Mouse (Mus musculus): ENCODE measurements around the gene Suz12. TPM values are rescaled to one million over a fixed set of nuclear protein-coding genes. Genes with fewer than 3 reads are reported as not detected.
A peak's percentile ranks its signal among the peaks of the same experiment; 100 is the strongest.
"Not testable (repeated sequence)": the region's sequence is repeated elsewhere in the genome, so short reads cannot be mapped to it uniquely, and the experiment has no call there.

The Suz12 gene
- polyA plus RNA-seq, 1 experiment from 2014 or later, result 33.0 TPM

GRCm38 (mm10) chr11:80054659-80055058, 61.8 kb downstream of the Suz12 start:
- H3K4me1 ChIP-seq, result no peaks in the 10 kb centered on the region
- 87% methylated on average over 4 of the region's 4 CpGs for WGBS
- no peak for ATAC-seq (ENCODE audit: low FRiP score, low read depth)
- peaks cover 29% of the 10 kb centered on the region for H3K36me3 ChIP-seq
- H3K27me3 ChIP-seq, result no peaks in the 10 kb centered on the region
- H3K9ac ChIP-seq (replicated peaks), result no peak overlapping the region
- H3K4me2 ChIP-seq (replicated peaks), result no peak overlapping the region
- H3K27ac ChIP-seq (replicated peaks), result no peak overlapping the region
- no peaks in the 10 kb centered on the region for H3K9me3 ChIP-seq
- H3K4me3 ChIP-seq, result no peak overlapping the region

GRCm38 (mm10) chr11:80056141-80056540, 63.2 kb downstream of the Suz12 start:
- Histone ChIP-seq H3K4me3 (no peak overlapping the region), H3K27me3 (no peaks in the 10 kb centered on the region), H3K9ac (replicated peaks) (no peak overlapping the region), H3K4me2 (replicated peaks) (no peak overlapping the region), H3K36me3 (peaks cover 29% of the 10 kb centered on the region), H3K9me3 (no peaks in the 10 kb centered on the region), H3K27ac (replicated peaks) (no peak overlapping the region), H3K4me1 (no peaks in the 10 kb centered on the region)
- ATAC-seq (ENCODE audit: low FRiP score, low read depth), result no peak
- 92% methylated on average over 9 of the region's 9 CpGs for WGBS

- no peak for ATAC-seq (ENCODE audit: low FRiP score, low read depth)
Observed at GRCm38 (mm10) chr11:80062159-80062558, 69.3 kb downstream of the Suz12 start.

GRCm38 (mm10) chr11:80066373-80066772, 73.5 kb downstream of the Suz12 start:
- WGBS, result 89% methylated on average over 4 of the region's 4 CpGs
- not testable (repeated sequence) for H3K27ac ChIP-seq (replicated peaks); H3K9ac ChIP-seq (replicated peaks); H3K4me2 ChIP-seq (replicated peaks); H3K27me3 ChIP-seq; ATAC-seq (ENCODE audit: low FRiP score, low read depth); H3K9me3 ChIP-seq; H3K4me3 ChIP-seq; H3K4me1 ChIP-seq
- H3K36me3 ChIP-seq, result 0 out of 2 replicates have a peak, but pooled peaks cover 13% of the 10 kb centered on the region

More at GRCm38 (mm10) chr11:80062159-80062558, 69.3 kb downstream of the Suz12 start:
- Histone ChIP-seq H3K9me3 (no peaks in the 10 kb centered on the region), H3K4me2 (replicated peaks) (no peak overlapping the region), H3K4me1 (no peaks in the 10 kb centered on the region), H3K36me3 (0 out of 2 replicates have a peak, but pooled peaks cover 24% of the 10 kb centered on the region), H3K4me3 (no peak overlapping the region), H3K27ac (replicated peaks) (0 out of 2 replicates have a peak overlapping the region, but pooled peaks have one; percentile 25), H3K9ac (replicated peaks) (no peak overlapping the region), H3K27me3 (no peaks in the 10 kb centered on the region)
- WGBS, result 71% methylated on average over 4 of the region's 4 CpGs

- Histone ChIP-seq H3K27me3 (no peaks in the 10 kb centered on the region), H3K36me3 (0 out of 2 replicates have a peak, but pooled peaks cover 10% of the 10 kb centered on the region), H3K9me3 (no peaks in the 10 kb centered on the region), H3K4me2 (replicated peaks) (no peak overlapping the region), H3K27ac (replicated peaks) (no peak overlapping the region), H3K9ac (replicated peaks) (no peak overlapping the region), H3K4me3 (no peak overlapping the region), H3K4me1 (no peaks in the 10 kb centered on the region)
- 89% methylated on average over 5 of the region's 5 CpGs for WGBS
- ATAC-seq (ENCODE audit: low FRiP score, low read depth), result no peak
Observed at GRCm38 (mm10) chr11:80067558-80067957, 74.7 kb downstream of the Suz12 start.

- Histone ChIP-seq H3K9me3 (no peaks in the 10 kb centered on the region), H3K27me3 (no peaks in the 10 kb centered on the region), H3K4me1 (no peaks in the 10 kb centered on the region), H3K36me3 (no peaks in the 10 kb centered on the region), H3K9ac (replicated peaks) (no peak overlapping the region), H3K4me3 (no peak overlapping the region), H3K4me2 (replicated peaks) (no peak overlapping the region), H3K27ac (replicated peaks) (no peak overlapping the region)
- ATAC-seq (ENCODE audit: low FRiP score, low read depth), result no peak
- WGBS, result 88% methylated on average over 3 of the region's 3 CpGs
Observed at GRCm38 (mm10) chr11:80069815-80070214, 76.9 kb downstream of the Suz12 start.

GRCm38 (mm10) chr11:80071039-80071438, 78.1 kb downstream of the Suz12 start:
- no peaks in the 10 kb centered on the region for H3K27me3 ChIP-seq
- H3K9me3 ChIP-seq, result no peaks in the 10 kb centered on the region
- 97% methylated on average over 2 of the region's 2 CpGs for WGBS

GRCm38 (mm10) chr11:80072365-80072764, 79.5 kb downstream of the Suz12 start:
- no peak overlapping the region for H3K9ac ChIP-seq (replicated peaks)
- H3K4me2 ChIP-seq (replicated peaks), result no peak overlapping the region
- no peak for ATAC-seq (ENCODE audit: low FRiP score, low read depth)
- H3K36me3 ChIP-seq, result no peaks in the 10 kb centered on the region
- no peaks in the 10 kb centered on the region for H3K9me3 ChIP-seq
- no peak overlapping the region for H3K27ac ChIP-seq (replicated peaks)
- no peaks in the 10 kb centered on the region for H3K4me1 ChIP-seq
- H3K4me3 ChIP-seq, result no peak overlapping the region
- no peaks in the 10 kb centered on the region for H3K27me3 ChIP-seq
- 95% methylated on average over 3 of the region's 3 CpGs for WGBS

More at GRCm38 (mm10) chr11:80071039-80071438, 78.1 kb downstream of the Suz12 start:
- Histone ChIP-seq H3K36me3 (no peaks in the 10 kb centered on the region), H3K4me1 (no peaks in the 10 kb centered on the region), H3K9ac (replicated peaks) (no peak overlapping the region), H3K4me2 (replicated peaks) (no peak overlapping the region), H3K27ac (replicated peaks) (no peak overlapping the region), H3K4me3 (no peak overlapping the region)
- no peak for ATAC-seq (ENCODE audit: low FRiP score, low read depth)

- H3K4me2 ChIP-seq (replicated peaks), result no peak overlapping the region
- H3K4me1 ChIP-seq, result peaks cover 11% of the 10 kb centered on the region; the same call in 1 of the 2 replicates
- no peaks in the 10 kb centered on the region for H3K27me3 ChIP-seq
- no peaks in the 10 kb centered on the region for H3K9me3 ChIP-seq
- no peak overlapping the region for H3K9ac ChIP-seq (replicated peaks)
- WGBS, result 95% methylated on average over 5 of the region's 5 CpGs
- H3K36me3 ChIP-seq, result no peaks in the 10 kb centered on the region
- H3K4me3 ChIP-seq, result no peak overlapping the region
- no peak for ATAC-seq (ENCODE audit: low FRiP score, low read depth)
- no peak overlapping the region for H3K27ac ChIP-seq (replicated peaks)
Observed at GRCm38 (mm10) chr11:80075608-80076277, 82.8 kb downstream of the Suz12 start.

GRCm38 (mm10) chr11:80077784-80078545, 85.1 kb downstream of the Suz12 start:
- no peak for ATAC-seq (ENCODE audit: low FRiP score, low read depth)
- H3K9me3 ChIP-seq, result no peaks in the 10 kb centered on the region
- H3K36me3 ChIP-seq, result no peaks in the 10 kb centered on the region
- no peak overlapping the region for H3K27ac ChIP-seq (replicated peaks)
- H3K4me3 ChIP-seq, result no peak overlapping the region
- H3K4me2 ChIP-seq (replicated peaks), result no peak overlapping the region
- peaks cover 16% of the 10 kb centered on the region for H3K4me1 ChIP-seq
- no peak overlapping the region for H3K9ac ChIP-seq (replicated peaks)
- H3K27me3 ChIP-seq, result no peaks in the 10 kb centered on the region
- 74% methylated on average over 13 of the region's 14 CpGs for WGBS

GRCm38 (mm10) chr11:80078831-80079230, 85.9 kb downstream of the Suz12 start:
- Histone ChIP-seq H3K27me3 (no peaks in the 10 kb centered on the region), H3K9me3 (no peaks in the 10 kb centered on the region), H3K4me1 (peaks cover 16% of the 10 kb centered on the region), H3K36me3 (no peaks in the 10 kb centered on the region), H3K27ac (replicated peaks) (no peak overlapping the region), H3K4me3 (no peak overlapping the region), H3K4me2 (replicated peaks) (no peak overlapping the region), H3K9ac (replicated peaks) (no peak overlapping the region)
- WGBS, result 78% methylated on average over 1 of the region's 1 CpGs
- no peak for ATAC-seq (ENCODE audit: low FRiP score, low read depth)

GRCm38 (mm10) chr11:80079751-80080150, 86.8 kb downstream of the Suz12 start:
- ATAC-seq (ENCODE audit: low FRiP score, low read depth), result no peak
- no peaks in the 10 kb centered on the region for H3K27me3 ChIP-seq
- WGBS, result 63% methylated on average over 6 of the region's 6 CpGs
- no peaks in the 10 kb centered on the region for H3K9me3 ChIP-seq
- peak overlapping the region; percentile 81 for H3K4me2 ChIP-seq (replicated peaks)
- no peaks in the 10 kb centered on the region for H3K36me3 ChIP-seq
- no peak overlapping the region for H3K27ac ChIP-seq (replicated peaks)
- H3K4me1 ChIP-seq, result peaks cover 16% of the 10 kb centered on the region
- peak overlapping the region; percentile 94 for H3K4me3 ChIP-seq
- H3K9ac ChIP-seq (replicated peaks), result peak overlapping the region; percentile 93; the same call in 1 of the 2 replicates

All from midbrain, embryonic 12.5 days (tissue).